Mouse (Mus musculus) right cerebral cortex, postnatal 14 days (tissue): ENCODE results near the gene Nyap2.

Experiments used
- DNase-seq: peaks from one replicate; pipeline ENCODE4 v3.0.0; 2022

The Nyap2 gene

DNA sequence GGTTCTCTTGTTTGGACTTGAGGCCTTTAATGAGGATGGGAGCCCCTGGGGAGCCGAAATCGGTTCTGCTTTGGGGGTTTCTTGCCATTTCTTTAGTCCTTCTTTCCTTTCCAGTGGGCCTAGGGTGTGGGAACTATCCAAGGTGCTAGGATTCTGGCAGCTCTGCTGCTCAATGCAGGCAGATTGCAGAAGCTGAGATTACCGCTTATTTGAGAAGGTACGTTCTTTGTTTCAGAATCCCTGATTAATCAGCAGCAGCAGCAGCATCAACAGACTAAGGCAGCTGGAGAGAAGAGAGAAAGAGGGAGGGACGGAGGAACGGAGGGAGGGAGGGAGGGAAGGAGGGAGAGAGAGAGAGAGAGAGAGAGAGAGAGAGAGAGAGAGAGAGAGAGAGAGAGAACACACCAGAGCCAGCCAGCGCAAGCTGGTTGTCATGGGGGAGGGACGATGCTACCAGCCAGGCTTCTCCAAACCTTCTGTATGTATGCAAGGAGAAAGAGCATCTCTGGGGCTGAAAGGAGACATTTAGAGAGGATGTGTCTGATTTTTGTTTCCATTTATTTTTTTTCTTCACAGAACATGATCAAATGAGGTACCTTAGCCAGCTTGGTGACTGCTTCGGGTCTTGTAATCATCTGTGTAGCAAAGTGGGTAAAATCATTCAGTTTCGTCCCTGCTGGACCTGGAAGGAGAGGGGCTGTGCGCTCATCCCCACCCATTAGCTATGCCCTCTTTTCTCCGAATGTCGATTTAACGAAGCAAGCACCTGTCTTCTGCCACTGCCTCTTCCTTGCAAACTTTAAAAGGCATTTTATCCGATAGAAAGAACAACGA is at the start of gene Nyap2:
Nyap2 (plus strand) TSS at position 120 of the 834 bp plus-strand sequence.
- DNase-seq = peak; percentile 50

- no peak for DNase-seq
These were observed 33.6 kb upstream of the Nyap2 start for GRCm38 (mm10) chr1:81042907-81043868.

GRCm38 (mm10) chr1:81058340-81058739 is 18.4 kb upstream of the Nyap2 start:
- no peak for DNase-seq

- no peak for DNase-seq
These were observed 17.9 kb upstream of the Nyap2 start for GRCm38 (mm10) chr1:81058835-81059234.

DNA sequence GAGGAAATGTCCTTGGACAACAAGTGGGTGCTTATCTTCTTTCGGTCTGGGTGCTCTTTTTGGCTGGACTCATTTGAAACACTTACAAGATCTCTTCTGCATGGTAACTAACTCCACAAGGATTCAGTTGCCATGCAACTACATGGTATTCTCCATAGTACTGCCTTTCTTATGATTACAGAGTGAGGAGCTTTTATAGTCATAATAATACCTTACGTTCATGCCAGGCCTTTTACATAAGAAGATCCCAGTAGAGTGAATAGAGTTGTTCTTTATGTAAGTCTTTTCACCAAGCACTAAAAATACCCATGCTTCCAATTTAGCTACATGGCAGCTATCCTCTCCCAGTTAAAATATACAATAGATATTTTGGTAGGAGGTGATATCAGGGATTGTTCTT is 13.9 kb upstream of the Nyap2 start:
- DNase-seq = no peak

DNA sequence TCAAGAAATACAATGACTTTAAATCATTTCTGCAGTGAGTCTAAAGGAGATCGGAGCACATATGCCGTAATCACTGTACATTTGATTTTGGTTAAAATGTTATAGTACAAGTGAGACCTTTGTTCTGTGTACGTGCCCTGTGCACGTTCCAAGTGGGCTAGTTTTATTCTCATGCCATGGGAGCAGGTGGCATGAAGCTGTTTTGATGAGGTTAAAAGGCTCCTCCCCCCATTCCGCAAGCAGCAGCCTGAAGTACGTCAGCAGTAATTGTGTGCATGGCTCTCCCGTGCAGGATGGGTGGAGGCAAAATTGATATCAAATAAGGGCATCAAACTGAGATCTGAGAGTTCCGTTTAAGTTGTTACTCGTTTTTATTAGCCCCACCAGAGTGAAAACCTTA is 491 bp upstream of the Nyap2 start:
- DNase-seq = peak; percentile 18

GRCm38 (mm10) chr1:81077665-81078314 is 1.0 kb downstream of the Nyap2 start:
- DNase-seq = no peak

DNA sequence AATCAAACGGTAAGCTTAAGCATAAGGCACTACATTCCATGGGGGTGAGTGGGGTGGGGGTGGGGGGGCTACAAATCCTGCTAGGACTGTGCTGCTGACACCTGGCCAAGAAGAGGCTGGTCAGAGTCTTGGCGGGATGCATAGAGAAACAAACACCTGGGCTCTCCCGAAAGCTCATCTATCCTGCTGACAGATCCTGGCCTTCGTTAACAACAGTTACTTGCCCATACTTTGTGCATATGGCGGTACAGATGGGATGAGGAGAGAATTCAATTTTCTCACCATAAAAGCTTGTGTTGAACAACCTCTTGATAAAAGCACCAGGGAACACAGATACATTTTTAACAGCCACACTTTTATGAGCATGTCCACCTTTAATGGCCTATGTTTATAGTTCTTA is 10.7 kb downstream of the Nyap2 start:
- no peak for DNase-seq

DNA sequence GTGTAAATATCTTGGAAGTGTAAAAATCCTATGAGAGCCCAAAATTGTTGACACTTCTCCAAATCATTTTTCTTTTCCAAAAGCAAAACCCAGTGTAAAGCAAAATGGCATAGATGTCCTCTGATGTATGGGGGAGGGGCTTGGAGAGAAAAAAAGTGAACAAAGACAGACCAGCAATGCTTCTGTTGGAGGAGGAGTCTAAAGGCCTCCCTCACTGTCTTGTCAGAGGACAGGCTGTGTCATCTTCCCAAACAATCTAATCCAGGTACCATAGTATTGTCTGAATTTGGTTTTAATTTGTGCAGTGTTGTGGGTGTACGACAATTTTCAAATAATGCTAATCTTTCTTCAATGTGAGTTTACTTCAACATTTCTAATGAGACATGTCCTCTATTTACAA is 13.7 kb downstream of the Nyap2 start:
- no peak for DNase-seq

DNA sequence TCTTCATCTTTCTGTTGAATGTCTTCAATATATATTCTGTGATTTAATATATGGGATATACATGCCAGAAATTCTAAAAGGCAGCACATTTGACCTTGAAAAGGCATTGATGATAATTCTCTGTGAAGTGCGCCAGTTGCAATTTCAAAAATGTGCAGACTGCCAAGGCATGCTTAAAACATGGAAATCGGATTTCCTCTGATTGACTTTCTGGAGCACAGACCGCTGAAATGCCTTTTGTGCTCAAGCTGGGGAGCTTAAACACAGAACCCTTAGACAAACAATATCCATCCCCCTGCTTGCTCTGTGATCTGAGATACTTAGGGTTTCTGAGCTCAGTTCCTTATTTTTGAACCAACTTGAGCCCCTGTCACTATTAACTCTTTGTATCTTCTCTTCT is 14.2 kb downstream of the Nyap2 start:
- no peak for DNase-seq

GRCm38 (mm10) chr1:81092056-81092455 is 15.3 kb downstream of the Nyap2 start:
- DNase-seq = no peak

- DNase-seq = no peak
These were observed 16.1 kb downstream of the Nyap2 start for GRCm38 (mm10) chr1:81092886-81093285.

DNA sequence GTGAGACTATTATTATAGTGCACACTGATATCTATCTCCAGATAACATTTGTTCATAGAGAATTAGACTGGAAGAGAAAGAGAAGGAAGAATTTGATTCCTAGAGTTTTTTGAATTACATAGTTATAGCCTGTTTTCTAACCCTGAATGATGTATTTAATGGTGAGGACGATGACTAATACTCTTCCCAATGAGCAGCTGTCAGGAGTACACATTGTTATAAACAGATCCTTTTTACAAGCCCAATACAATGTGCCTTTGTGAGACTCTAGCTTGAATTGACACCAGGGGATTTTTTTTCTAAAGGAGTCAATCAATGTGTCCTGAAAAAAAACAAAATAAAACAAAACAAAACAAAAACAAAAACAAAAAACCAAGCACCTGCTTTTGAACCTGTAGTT is 22.2 kb downstream of the Nyap2 start:
- DNase-seq = no peak

- DNase-seq = no peak
These were observed 25.0 kb downstream of the Nyap2 start for GRCm38 (mm10) chr1:81101749-81102148.

DNA sequence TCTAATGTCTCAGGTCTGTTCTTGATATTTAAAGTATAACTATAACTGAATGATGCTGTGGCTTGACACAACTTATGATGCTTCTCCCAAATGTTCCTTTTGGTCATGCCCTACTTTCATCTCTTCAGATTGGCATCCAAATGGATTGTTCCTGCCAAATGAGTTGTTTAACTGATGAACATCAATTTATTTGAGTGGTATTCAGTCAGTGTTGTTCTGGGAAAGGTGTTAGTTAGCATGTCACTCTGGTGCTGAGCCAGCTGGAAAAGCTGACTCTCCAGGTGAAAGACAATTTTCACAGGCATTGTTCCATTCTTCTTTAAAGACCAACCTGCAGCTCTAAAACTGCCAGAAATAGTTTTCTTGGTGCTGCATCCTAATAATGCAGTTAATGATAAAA is 43.0 kb downstream of the Nyap2 start:
- DNase-seq = no peak

- DNase-seq = no peak
These were observed 55.4 kb downstream of the Nyap2 start for GRCm38 (mm10) chr1:81132007-81132712.

- no peak for DNase-seq
These were observed 67.1 kb downstream of the Nyap2 start for GRCm38 (mm10) chr1:81143855-81144254.

- DNase-seq = no peak
These were observed 68.8 kb downstream of the Nyap2 start for GRCm38 (mm10) chr1:81145576-81145975.

DNA sequence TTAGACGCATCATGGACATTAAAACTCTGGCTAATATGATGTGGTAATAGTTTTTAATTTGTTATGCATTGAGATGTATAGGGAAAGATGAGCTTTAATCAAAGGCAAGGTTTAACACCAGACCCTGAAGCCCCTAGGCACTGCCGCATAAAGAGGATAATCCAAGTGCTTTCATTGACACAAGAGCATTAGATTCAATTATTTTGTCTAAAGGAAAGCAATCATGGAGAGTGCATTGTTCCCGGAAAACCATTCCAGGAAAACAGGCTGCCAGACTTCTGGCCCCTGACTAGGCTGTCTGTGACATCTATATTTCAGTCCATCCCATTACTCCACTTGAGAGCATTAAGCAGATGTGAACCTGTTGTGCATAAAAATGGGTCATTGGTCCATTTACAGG is 92.5 kb downstream of the Nyap2 start:
- DNase-seq = no peak

DNA sequence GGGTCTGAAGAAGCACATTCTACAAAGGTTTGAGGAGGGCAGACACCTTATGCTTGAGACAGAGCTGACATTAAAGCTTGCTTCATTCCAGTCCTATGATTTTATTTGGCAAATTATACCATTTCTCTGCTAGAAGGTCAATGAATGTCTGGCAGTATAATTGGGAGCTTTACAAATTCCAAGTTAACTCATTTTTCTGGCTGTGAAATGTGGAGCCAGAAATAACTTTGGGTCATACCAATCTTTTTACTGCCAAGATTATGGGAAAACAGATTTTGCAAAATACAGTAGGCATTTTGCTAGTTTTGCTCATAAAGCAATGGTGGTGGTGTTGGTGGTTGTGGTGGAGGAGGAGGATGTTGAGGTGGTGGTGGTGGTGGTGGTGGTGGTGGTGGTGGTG is 96.0 kb downstream of the Nyap2 start:
- DNase-seq = no peak

- DNase-seq = no peak
These were observed 96.6 kb downstream of the Nyap2 start for GRCm38 (mm10) chr1:81173303-81173702.

GRCm38 (mm10) chr1:81179725-81180124 is 103.0 kb downstream of the Nyap2 start:
- no peak for DNase-seq

DNA sequence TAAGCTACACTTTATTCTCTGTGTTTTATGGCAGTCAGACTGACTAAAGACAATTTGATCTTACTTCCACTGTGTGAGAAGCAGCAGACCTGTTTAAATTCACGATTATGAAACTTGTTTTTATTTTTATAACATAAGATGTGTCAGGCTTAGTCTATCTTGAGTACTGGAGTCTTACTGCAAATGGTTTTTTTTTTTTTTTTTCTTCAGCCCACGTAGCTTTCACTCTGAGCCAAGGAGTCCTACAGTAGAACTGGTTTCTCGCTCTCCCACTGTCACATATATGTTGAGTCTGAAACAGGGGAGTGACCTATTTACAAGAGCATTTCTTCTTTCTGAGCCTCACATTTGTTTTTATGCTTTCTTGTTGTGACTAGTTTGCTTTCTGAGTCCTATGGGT is 103.9 kb downstream of the Nyap2 start:
- no peak for DNase-seq
